In genomic region chr8:87737900-87738299, GRCm38 (mm10) we compare ENCODE assay signal across 10 mouse cellular contexts.
DNase-seq lines count a peak whose midpoint lies in the region; ATAC-seq lines count a peak whose summit lies in the region.
"Had no signal": no experiment of that assay in that cellular context is flagged by ENCODE, and none has a peak within 500 bp of the region (broad histone marks: within the 10 kb centered on the region; RNA-seq: fewer than 3 reads in every experiment).

No protein-coding gene starts in this region.

- no peak overlapping the region for H3K9ac ChIP-seq in heart, embryonic 11.5 days (ENCODE audit: low read depth, low read length)
- no peak overlapping the region for H3K9ac ChIP-seq in forebrain, embryonic 16.5 days (replicated peaks; ENCODE audit: low read depth, low read length)

- H3K4me2 ChIP-seq in heart, embryonic 11.5 days: no peak overlapping the region
- H3K4me2 ChIP-seq in forebrain, embryonic 16.5 days (ENCODE audit: low read length): no peak overlapping the region

- ATAC-seq in heart, embryonic 11.5 days (replicated peaks; ENCODE audit: insufficient number of reproducible peaks, low FRiP score, low TSS enrichment): no peak
- ATAC-seq in forebrain, embryonic 16.5 days: peak; percentile 53

- no peaks in the 10 kb centered on the region for H3K36me3 ChIP-seq in heart, embryonic 11.5 days (ENCODE audit: control insufficient read depth, insufficient read depth, low read length)
- H3K36me3 ChIP-seq in forebrain, embryonic 16.5 days (ENCODE audit: control insufficient read depth, insufficient read depth): no peaks in the 10 kb centered on the region
- peaks cover 16% of the 10 kb centered on the region for H3K36me3 ChIP-seq in midbrain, embryonic 10.5 days

- H3K4me1 ChIP-seq in heart, embryonic 11.5 days (ENCODE audit: control insufficient read depth, insufficient read depth, low read length): peaks cover 14% of the 10 kb centered on the region
- peaks cover 24% of the 10 kb centered on the region for H3K4me1 ChIP-seq in forebrain, embryonic 16.5 days (replicated peaks; ENCODE audit: control insufficient read depth, insufficient read depth, low read length)
- H3K4me1 ChIP-seq in midbrain, embryonic 10.5 days: peaks cover 54% of the 10 kb centered on the region

- intact Hi-C loops in heart, postnatal 25 days (cut with DNase I): no loop called here

- H3K9me3 ChIP-seq in heart, embryonic 11.5 days (replicated peaks; ENCODE audit: control insufficient read depth, low read length): no peaks in the 10 kb centered on the region
- H3K9me3 ChIP-seq in forebrain, embryonic 16.5 days (ENCODE audit: control insufficient read depth, low read length): no peaks in the 10 kb centered on the region
- H3K9me3 ChIP-seq in midbrain, embryonic 10.5 days (replicated peaks): no peaks in the 10 kb centered on the region

- no peak overlapping the region for H3K4me3 ChIP-seq in heart, embryonic 11.5 days (ENCODE audit: low read depth, low read length)
- no peak overlapping the region for H3K4me3 ChIP-seq in forebrain, embryonic 16.5 days (replicated peaks; ENCODE audit: low read length)
- no peak overlapping the region for H3K4me3 ChIP-seq in midbrain, embryonic 10.5 days

- 73% methylated on average over 11 of the region's 11 CpGs for WGBS in heart, embryonic 11.5 days (ENCODE audit: insufficient replicate concordance)
- 9% methylated on average over 11 of the region's 11 CpGs for WGBS in forebrain, embryonic 16.5 days
- 61% methylated on average over 11 of the region's 11 CpGs for WGBS in midbrain, embryonic 10.5 days

- peak; percentile 38 for DNase-seq in heart, postnatal 25 days (ENCODE audit: low spot score)
- peak; percentile 18 for DNase-seq in adrenal gland, adult 8-10 months
- DNase-seq in midbrain, embryonic 10.5 days (ENCODE audit: low spot score): peak; percentile 39
- DNase-seq in ovary, postnatal 36 days (ENCODE audit: low spot score): no peak
- no peak for DNase-seq in kidney, postnatal 36 days
- DNase-seq in kidney, adult 9 months: no peak
- DNase-seq: cerebellum, adult 2 months; layer of hippocampus, adult 9-11 months had no signal

- no peak overlapping the region for H3K27ac ChIP-seq in heart, embryonic 11.5 days (ENCODE audit: low read depth, low read length)
- H3K27ac ChIP-seq in forebrain, embryonic 16.5 days (ENCODE audit: low read length): peak overlapping the region; percentile 60
- peak overlapping the region; percentile 73 for H3K27ac ChIP-seq in midbrain, embryonic 10.5 days (replicated peaks)

- H3K27me3 ChIP-seq in heart, embryonic 11.5 days (ENCODE audit: control insufficient read depth, insufficient read depth, low read length): no peaks in the 10 kb centered on the region
- H3K27me3 ChIP-seq in forebrain, embryonic 16.5 days (replicated peaks; ENCODE audit: control insufficient read depth, insufficient read depth, low read length): no peaks in the 10 kb centered on the region
- H3K27me3 ChIP-seq in midbrain, embryonic 10.5 days (ENCODE audit: low read depth, poor library complexity, severe bottlenecking): no peaks in the 10 kb centered on the region

Comparison
In these comparisons a context has a peak if more than half of its experiments do, and no peak if none do; other contexts are left out.
1. DNase-seq: peak in heart, postnatal 25 days (single experiment), adrenal gland, adult 8-10 months (single experiment) and midbrain, embryonic 10.5 days (single experiment); none in ovary, postnatal 36 days (single experiment), kidney, postnatal 36 days (0 of 2) and kidney, adult 9 months (single experiment).